Comparison of ENCODE assay signal across 19 mouse cellular contexts in genomic region chr7:49206775-49207676, GRCm38 (mm10).
DNase-seq lines count a peak whose midpoint lies in the region; TF ChIP-seq lines count a peak whose summit lies in the region.
"Had no signal": no experiment of that assay in that cellular context is flagged by ENCODE, and none has a peak within 500 bp of the region (broad histone marks: within the 10 kb centered on the region; RNA-seq: fewer than 3 reads in every experiment).

No protein-coding gene starts in this region.

- intact Hi-C loops in heart, postnatal 10 days (cut with DNase I): no loop called here

- no peaks in the 10 kb centered on the region for H3K27me3 ChIP-seq in kidney, adult 2 months (replicated peaks; ENCODE audit: control insufficient read depth, insufficient read depth, low read length)
- H3K27me3 ChIP-seq: hindbrain, embryonic 15.5 days; limb, embryonic 13.5 days; midbrain, embryonic 13.5 days had no signal

- peak; percentile 26 for DNase-seq in cerebellum, adult 9-10 months
- no peak for DNase-seq in cerebellum, postnatal 25 days
- DNase-seq in kidney, adult 2 months: peak; percentile 13
- no peak for DNase-seq in kidney, postnatal 36 days
- peak; percentile 68 for DNase-seq in NIH3T3 (ENCODE audit: low read depth)
- peak; percentile 58 to 59 for DNase-seq in heart, postnatal 10 days
- DNase-seq in cerebellum, postnatal 36 days: no peak
- no peak for DNase-seq in thymus, postnatal 0 days (ENCODE audit: low spot score)
- DNase-seq: cerebellum, adult 11 months; gastrocnemius, postnatal 10 days; kidney, adult 18-20 months; kidney, postnatal 4 days; lung, embryonic 14.5 days; right cerebral cortex, postnatal 14 days; thymus, postnatal 14 days had no signal

- H3K27ac ChIP-seq in kidney, adult 2 months (ENCODE audit: insufficient read depth, low read depth, low read length): no peak overlapping the region
- H3K27ac ChIP-seq: embryonic facial prominence, embryonic 15.5 days; hindbrain, embryonic 15.5 days; limb, embryonic 13.5 days; midbrain, embryonic 13.5 days had no signal

- no peak for TF ChIP-seq POLR2A in kidney, adult 2 months (IDR thresholded peaks at IDR 0.05; ENCODE audit: low read depth, low read length)

- no peak overlapping the region for H3K4me3 ChIP-seq in kidney, adult 2 months (ENCODE audit: insufficient read depth, low read depth, low read length)
- H3K4me3 ChIP-seq: embryonic facial prominence, embryonic 15.5 days; hindbrain, embryonic 15.5 days; limb, embryonic 13.5 days; midbrain, embryonic 13.5 days had no signal

- no peaks in the 10 kb centered on the region for H3K36me3 ChIP-seq in kidney, adult 2 months (ENCODE audit: control insufficient read depth, insufficient read depth, low read length)
- H3K36me3 ChIP-seq: embryonic facial prominence, embryonic 15.5 days; hindbrain, embryonic 15.5 days; limb, embryonic 13.5 days; midbrain, embryonic 13.5 days had no signal

- H3K4me1 ChIP-seq in kidney, adult 2 months (ENCODE audit: control insufficient read depth, insufficient read depth, low read length): no peaks in the 10 kb centered on the region
- H3K4me1 ChIP-seq: embryonic facial prominence, embryonic 15.5 days had no signal

- 66% methylated on average over 5 of the region's 5 CpGs for WGBS in kidney, adult 2 months

- TF ChIP-seq CTCF in kidney, adult 2 months (conservative IDR thresholded peaks at IDR 0.05; ENCODE audit: insufficient read depth, insufficient read length, low read depth, low read length): no peak

Comparison
In these comparisons a context has a peak if more than half of its experiments do, and no peak if none do; other contexts are left out.
1. DNase-seq: peak in cerebellum, adult 9-10 months (single experiment), kidney, adult 2 months (single experiment), NIH3T3 (single experiment) and heart, postnatal 10 days (2 of 2); none in cerebellum, postnatal 25 days (0 of 2), kidney, postnatal 36 days (0 of 2), cerebellum, postnatal 36 days (0 of 2) and thymus, postnatal 0 days (single experiment).